12 mouse cellular contexts compared by ENCODE assay signal in genomic region chr5:35454187-35454800, GRCm38 (mm10).
A peak's percentile ranks its signal among the peaks of the same experiment; 100 is the strongest.
DNase-seq lines count a peak whose midpoint lies in the region; ATAC-seq and TF ChIP-seq lines count a peak whose summit lies in the region.
"Had no signal": no experiment of that assay in that cellular context is flagged by ENCODE, and none has a peak within 500 bp of the region (broad histone marks: within the 10 kb centered on the region; RNA-seq: fewer than 3 reads in every experiment).

No protein-coding gene starts in this region.

- peak overlapping the region; percentile 13 for H3K4me3 ChIP-seq in forebrain, embryonic 16.5 days (replicated peaks; ENCODE audit: low read length)
- H3K4me3 ChIP-seq in left cerebral cortex, adult 2 months: peak overlapping the region; percentile 2; the same call in 1 of the 2 replicates
- H3K4me3 ChIP-seq in midbrain, postnatal 0 days (ENCODE audit: low read depth, low read length): no peak overlapping the region

- peaks cover 23% of the 10 kb centered on the region for H3K4me1 ChIP-seq in forebrain, embryonic 16.5 days (replicated peaks; ENCODE audit: control insufficient read depth, insufficient read depth, low read length)
- H3K4me1 ChIP-seq in midbrain, postnatal 0 days (ENCODE audit: insufficient read depth, low read length): 0 out of 2 replicates have a peak, but pooled peaks cover 3% of the 10 kb centered on the region

- no peaks in the 10 kb centered on the region for H3K9me3 ChIP-seq in forebrain, embryonic 16.5 days (ENCODE audit: control insufficient read depth, low read length)
- no peaks in the 10 kb centered on the region for H3K9me3 ChIP-seq in midbrain, postnatal 0 days (ENCODE audit: low read length)
- H3K9me3 ChIP-seq: G1E had no signal

- WGBS in forebrain, embryonic 16.5 days: 6% methylated on average over 17 of the region's 17 CpGs
- 28% methylated on average over 17 of the region's 17 CpGs for WGBS in midbrain, postnatal 0 days

- peak; percentile 85 for ATAC-seq in forebrain, embryonic 16.5 days
- ATAC-seq in midbrain, postnatal 0 days (ENCODE audit: low FRiP score): peak; percentile 67

- TF ChIP-seq CTCF in left cerebral cortex, adult 2 months (IDR thresholded peaks at IDR 0.05): no peak; the same call in 1 of the 2 replicates
- no peak; the same call in 1 of the 2 replicates for TF ChIP-seq CTCF in midbrain, postnatal 0 days (IDR thresholded peaks at IDR 0.05)

- intact Hi-C loops in left cerebral cortex, adult 2 months (cut with DNase I): no loop called here

- H3K27me3 ChIP-seq in forebrain, embryonic 16.5 days (replicated peaks; ENCODE audit: control insufficient read depth, insufficient read depth, low read length): no peaks in the 10 kb centered on the region
- no peaks in the 10 kb centered on the region for H3K27me3 ChIP-seq in midbrain, postnatal 0 days (ENCODE audit: insufficient read depth, low read length)

- H3K9ac ChIP-seq in forebrain, embryonic 16.5 days (replicated peaks; ENCODE audit: low read depth, low read length): peak overlapping the region; percentile 31
- 0 out of 2 replicates have a peak overlapping the region, but pooled peaks have one; percentile 24 for H3K9ac ChIP-seq in midbrain, postnatal 0 days (replicated peaks; ENCODE audit: low read length, poor library complexity, severe bottlenecking)

- no peaks in the 10 kb centered on the region for H3K36me3 ChIP-seq in forebrain, embryonic 16.5 days (ENCODE audit: control insufficient read depth, insufficient read depth)
- H3K36me3 ChIP-seq in midbrain, postnatal 0 days (ENCODE audit: insufficient read depth, low read length): no peaks in the 10 kb centered on the region
- H3K36me3 ChIP-seq: G1E had no signal

- H3K4me2 ChIP-seq in forebrain, embryonic 16.5 days (ENCODE audit: low read length): peak overlapping the region; percentile 42
- H3K4me2 ChIP-seq in midbrain, postnatal 0 days (ENCODE audit: low read depth, low read length, poor library complexity, severe bottlenecking): 0 out of 2 replicates have a peak overlapping the region, but pooled peaks have one; percentile 6

- peak; percentile 70 for DNase-seq in embryo, embryonic 10 days (ENCODE audit: low spot score)
- DNase-seq in left cerebral cortex, adult 2 months (ENCODE audit: extremely low spot score in 1 of 2, low spot score in 2 of 2): peak; percentile 17 to 20
- DNase-seq in midbrain, postnatal 0 days (ENCODE audit: low spot score): peak; percentile 62
- DNase-seq in liver: no peak
- no peak for DNase-seq in lung, postnatal 4 days
- no peak for DNase-seq in adrenal gland, postnatal 4 days (ENCODE audit: low spot score in 2 of 2)
- no peak for DNase-seq in thymus, postnatal 0 days (ENCODE audit: low spot score)
- DNase-seq: gastrocnemius, postnatal 25 days; kidney, postnatal 36 days had no signal

- H3K27ac ChIP-seq in forebrain, embryonic 16.5 days (ENCODE audit: low read length): peak overlapping the region; percentile 24; the same call in 1 of the 2 replicates
- H3K27ac ChIP-seq in left cerebral cortex, adult 2 months: no peak overlapping the region
- no peak overlapping the region for H3K27ac ChIP-seq in midbrain, postnatal 0 days (ENCODE audit: low read depth, low read length)
- H3K27ac ChIP-seq: macrophage had no signal

Comparison
In these comparisons a context has a peak if more than half of its experiments do, and no peak if none do; other contexts are left out.
1. DNase-seq: peak in embryo, embryonic 10 days (single experiment), left cerebral cortex, adult 2 months (2 of 2) and midbrain, postnatal 0 days (single experiment); none in liver (single experiment), lung, postnatal 4 days (0 of 2), adrenal gland, postnatal 4 days (0 of 2) and thymus, postnatal 0 days (single experiment).